Mouse (Mus musculus) midbrain, embryonic 14.5 days (tissue): ENCODE measurements at regions not wholly inside any gene's neighbourhood (a gene's known extent, or its start where the extent isn't known, plus 50 kb on each side); places are given as distances from the start of the nearest gene placed in this dataset. TPM values are rescaled to one million over a fixed set of nuclear protein-coding genes. Genes with fewer than 3 reads are reported as not detected.

ENCODE experiments used
- ATAC-seq: fragments of 200-750 bp; cut with Nextera tagmentation; 2 replicates; pipeline ENCODE4 v1.8.0; 2017; ENCODE audit warnings: moderate number of reproducible peaks, moderate library complexity; ENCODE audit not compliant: low FRiP score, low TSS enrichment
- DNase-seq: peaks from one replicate; pipeline ENCODE4 v3.0.0-alpha.2; 2015
- H3K27ac ChIP-seq: fragments of 300-500 bp; sonication (generic); replicated peaks from 2 replicates; pipeline ENCODE4 v1.5.1; 2014; ENCODE audit warnings: mild to moderate bottlenecking, low read depth, low read length, moderate library complexity
- H3K27me3 ChIP-seq: fragments of 300-500 bp; sonication (generic); 2 replicates; pipeline ENCODE4 v1.6.1; 2014; ENCODE audit warnings: low read length, control low read depth, mixed read lengths; ENCODE audit not compliant: control insufficient read depth, insufficient read depth
- H3K36me3 ChIP-seq: fragments of 300-500 bp; sonication (generic); 2 replicates; pipeline ENCODE4 v1.6.1; 2014; ENCODE audit warnings: low read length, control low read depth; ENCODE audit not compliant: control insufficient read depth, insufficient read depth
- H3K4me1 ChIP-seq: fragments of 300-500 bp; sonication (generic); 2 replicates; pipeline ENCODE4 v1.6.1; 2014; ENCODE audit warnings: mild to moderate bottlenecking, antibody characterized with exemption, low read length, control low read depth; ENCODE audit not compliant: control insufficient read depth, insufficient read depth
- H3K4me2 ChIP-seq: fragments of 300-500 bp; sonication (generic); 2 replicates; pipeline ENCODE4 v1.6.1; 2014; ENCODE audit warnings: mild to moderate bottlenecking, low read length, moderate library complexity
- H3K4me3 ChIP-seq: fragments of 300-500 bp; sonication (generic); replicated peaks from 2 replicates; pipeline ENCODE4 v1.5.1; 2014; ENCODE audit warnings: low read depth, low read length
- H3K9ac ChIP-seq: fragments of 300-500 bp; sonication (generic); replicated peaks from 2 replicates; pipeline ENCODE4 v1.6.1; 2014; ENCODE audit warnings: mild to moderate bottlenecking, low read length, moderate library complexity
- H3K9me3 ChIP-seq: fragments of 300-500 bp; sonication (generic); 2 replicates; pipeline ENCODE4 v1.6.1; 2016; ENCODE audit warnings: low read length, control low read depth, mixed read lengths; ENCODE audit not compliant: control insufficient read depth
- WGBS: fragments of 180-500 bp; shearing (Covaris S2); extraction: QIAGEN DNeasy Blood & Tissue Kit; methylation state at CpG from one replicate; pipeline ENCODE4 v1.1.7; 2014; 5-methylcytosine and 5-hydroxymethylcytosine counted together
- microRNA-seq: library from miRNA; unstranded; fragments of <30 nt; microRNA quantifications from one replicate; pipeline ENCODE4, GENCODE M21; 2016

GRCm38 (mm10) chr7:115407889-115408288 is 630.7 kb downstream of the Sox6 start:
- Histone ChIP-seq H3K27ac (no peak overlapping the region), H3K4me3 (no peak overlapping the region), H3K27me3 (no peaks in the 10 kb centered on the region), H3K9me3 (no peaks in the 10 kb centered on the region), H3K9ac (no peak overlapping the region), H3K4me2 (no peak overlapping the region), H3K36me3 (no peaks in the 10 kb centered on the region), H3K4me1 (peaks cover 5% of the 10 kb centered on the region; the same call in 1 of the 2 replicates)
- 75% methylated on average over 3 of the region's 3 CpGs for WGBS
- ATAC-seq: no peak
- DNase-seq: no peak

- H3K36me3 ChIP-seq: no peaks in the 10 kb centered on the region
- no peak for DNase-seq
- H3K4me1 ChIP-seq: peaks cover 5% of the 10 kb centered on the region; the same call in 1 of the 2 replicates
- H3K9ac ChIP-seq: no peak overlapping the region
- H3K4me2 ChIP-seq: no peak overlapping the region
- no peaks in the 10 kb centered on the region for H3K9me3 ChIP-seq
- H3K4me3 ChIP-seq: no peak overlapping the region
- no peak overlapping the region for H3K27ac ChIP-seq
- H3K27me3 ChIP-seq: no peaks in the 10 kb centered on the region
- WGBS: 7% methylated on average over 2 of the region's 2 CpGs
- ATAC-seq: no peak
These were observed 629.7 kb downstream of the Sox6 start for GRCm38 (mm10) chr7:115408915-115409314.

- ATAC-seq: no peak
- Histone ChIP-seq H3K4me3 (no peak overlapping the region), H3K4me1 (peaks cover 5% of the 10 kb centered on the region; the same call in 1 of the 2 replicates), H3K4me2 (no peak overlapping the region), H3K9ac (no peak overlapping the region), H3K27me3 (no peaks in the 10 kb centered on the region), H3K36me3 (no peaks in the 10 kb centered on the region), H3K9me3 (no peaks in the 10 kb centered on the region), H3K27ac (no peak overlapping the region; the same call in 1 of the 2 replicates)
- 82% methylated on average over 17 of the region's 17 CpGs for WGBS
- DNase-seq: peak; percentile 38
These were observed 627.9 kb downstream of the Sox6 start for GRCm38 (mm10) chr7:115410501-115411230.

GRCm38 (mm10) chr7:115411456-115411855 is 627.1 kb downstream of the Sox6 start:
- 45% methylated on average over 2 of the region's 2 CpGs for WGBS

GRCm38 (mm10) chr7:115415147-115415561 is 623.4 kb downstream of the Sox6 start:
- ATAC-seq (no peak), DNase-seq (peak; percentile 4)
- Histone ChIP-seq H3K4me3 (no peak overlapping the region), H3K27ac (no peak overlapping the region), H3K4me1 (peaks cover 5% of the 10 kb centered on the region; the same call in 1 of the 2 replicates), H3K27me3 (no peaks in the 10 kb centered on the region), H3K4me2 (no peak overlapping the region), H3K9me3 (no peaks in the 10 kb centered on the region), H3K36me3 (no peaks in the 10 kb centered on the region), H3K9ac (no peak overlapping the region)
- 16% methylated on average over 5 of the region's 5 CpGs for WGBS

More at GRCm38 (mm10) chr7:115411456-115411855, 627.1 kb downstream of the Sox6 start:
- Histone ChIP-seq H3K36me3 (no peaks in the 10 kb centered on the region), H3K4me1 (peaks cover 5% of the 10 kb centered on the region; the same call in 1 of the 2 replicates), H3K9ac (no peak overlapping the region), H3K27me3 (no peaks in the 10 kb centered on the region), H3K4me3 (no peak overlapping the region), H3K4me2 (no peak overlapping the region), H3K27ac (no peak overlapping the region), H3K9me3 (no peaks in the 10 kb centered on the region)
- ATAC-seq (no peak; the same call in 1 of the 2 replicates), DNase-seq (peak; percentile 69)

Small RNA genes lying in the stretch of these regions (microRNA-seq; reads per million reads assigned to microRNA genes)
- not detected for gene Gm27684
